Mouse (Mus musculus): ENCODE data around the gene Lrg1. TPM values are rescaled to one million over a fixed set of nuclear protein-coding genes. Genes with fewer than 3 reads are reported as not detected.

The Lrg1 gene
- total RNA-seq (2021) = 1 to 10 TPM; 3.1 to 3.5 TPM

GRCm38 (mm10) chr17:56121826-56122225, at the start of gene Lrg1:
Gene Lrg1 (minus strand): TSS chr17:56122001.
- intact Hi-C loops (cut with DNase I) = no loop called here
- no peak for DNase-seq (ENCODE audit: low spot score in 2 of 2)

GRCm38 (mm10) chr17:56171456-56171855, 49.7 kb upstream of the Lrg1 start:
- no peak for DNase-seq (ENCODE audit: low spot score in 2 of 2)
- intact Hi-C loops (cut with DNase I) = no loop called here

GRCm38 (mm10) chr17:56170636-56171035, 48.8 kb upstream of the Lrg1 start:
- no peak for DNase-seq (ENCODE audit: low spot score in 2 of 2)
- intact Hi-C loops (cut with DNase I) = no loop called here

GRCm38 (mm10) chr17:56169830-56170229, 48.0 kb upstream of the Lrg1 start:
- intact Hi-C loops (cut with DNase I) = no loop called here
- no peak for DNase-seq (ENCODE audit: low spot score in 2 of 2)

- DNase-seq (ENCODE audit: low spot score in 2 of 2) = no peak
- intact Hi-C loops (cut with DNase I) = no loop called here
Observed at GRCm38 (mm10) chr17:56165671-56166070, 43.9 kb upstream of the Lrg1 start.

GRCm38 (mm10) chr17:56164510-56164909, 42.7 kb upstream of the Lrg1 start:
- intact Hi-C loops (cut with DNase I) = no loop called here
- DNase-seq (ENCODE audit: low spot score in 2 of 2) = no peak

- intact Hi-C loops (cut with DNase I) = loop anchor here (2.0 kb wide), 1 partner anchor 23 kb away; the partner anchor contains the start of gene Sema6b
- DNase-seq (ENCODE audit: low spot score in 2 of 2) = no peak
Observed at GRCm38 (mm10) chr17:56163523-56164102, 41.8 kb upstream of the Lrg1 start.

- intact Hi-C loops (cut with DNase I) = loop anchor here (2.0 kb wide), 1 partner anchor 22 kb away; the partner anchor contains the start of gene Sema6b
Observed at GRCm38 (mm10) chr17:56162231-56162774, 40.5 kb upstream of the Lrg1 start, which contains the start of gene Tnfaip8l1. Gene Tnfaip8l1 (plus strand): TSS chr17:56162477.

GRCm38 (mm10) chr17:56159729-56160128, 37.9 kb upstream of the Lrg1 start:
- intact Hi-C loops (cut with DNase I) = loop anchor here (2.0 kb wide), 1 partner anchor 27 kb away; no protein-coding TSS in a partner anchor
- DNase-seq (ENCODE audit: low spot score in 2 of 2) = peak; percentile 62 to 71

More at GRCm38 (mm10) chr17:56162231-56162774, 40.5 kb upstream of the Lrg1 start, which contains the start of gene Tnfaip8l1:
- peak; percentile 95 to 98 for DNase-seq (ENCODE audit: low spot score in 2 of 2)

- intact Hi-C loops (cut with DNase I) = no loop called here
- DNase-seq (ENCODE audit: low spot score in 2 of 2) = no peak
Observed at GRCm38 (mm10) chr17:56153643-56154042, 31.8 kb upstream of the Lrg1 start.

GRCm38 (mm10) chr17:56149897-56150296, 28.1 kb upstream of the Lrg1 start:
- intact Hi-C loops (cut with DNase I) = no loop called here
- DNase-seq (ENCODE audit: low spot score in 2 of 2) = no peak

- intact Hi-C loops (cut with DNase I) = no loop called here
- no peak for DNase-seq (ENCODE audit: low spot score in 2 of 2)
Observed at GRCm38 (mm10) chr17:56148790-56149618, 27.2 kb upstream of the Lrg1 start.

GRCm38 (mm10) chr17:56148280-56148679, 26.5 kb upstream of the Lrg1 start:
- intact Hi-C loops (cut with DNase I) = no loop called here

GRCm38 (mm10) chr17:56147420-56147819, 25.6 kb upstream of the Lrg1 start:
- no peak for DNase-seq (ENCODE audit: low spot score in 2 of 2)
- intact Hi-C loops (cut with DNase I) = no loop called here

More at GRCm38 (mm10) chr17:56148280-56148679, 26.5 kb upstream of the Lrg1 start:
- DNase-seq (ENCODE audit: low spot score in 2 of 2) = no peak

- DNase-seq (ENCODE audit: low spot score in 2 of 2) = no peak
- intact Hi-C loops (cut with DNase I) = no loop called here
Observed at GRCm38 (mm10) chr17:56146131-56146530, 24.3 kb upstream of the Lrg1 start.

GRCm38 (mm10) chr17:56144546-56144945, 22.7 kb upstream of the Lrg1 start:
- DNase-seq (ENCODE audit: low spot score in 2 of 2) = no peak
- intact Hi-C loops (cut with DNase I) = no loop called here

- peak in 1 of 2 experiments; percentile 65 for DNase-seq (ENCODE audit: low spot score in 2 of 2)
- intact Hi-C loops (cut with DNase I) = loop anchor here (2.0 kb wide), 1 partner anchor 21 kb away; the partner anchor contains the start of gene Tnfaip8l1
Observed at GRCm38 (mm10) chr17:56141702-56142605, 20.2 kb upstream of the Lrg1 start.

GRCm38 (mm10) chr17:56139858-56140595, 18.2 kb upstream of the Lrg1 start, which contains the start of gene Sema6b:
Gene Sema6b (minus strand): TSS chr17:56140343.
- DNase-seq (ENCODE audit: low spot score in 2 of 2) = peak; percentile 79 to 86
- intact Hi-C loops (cut with DNase I) = loop anchor here (2.0 kb wide), 1 partner anchor 23 kb away; the partner anchor contains the start of gene Tnfaip8l1
